Mouse (Mus musculus): Measurements from ENCODE around the gene Ick. TPM values are rescaled to one million over a fixed set of nuclear protein-coding genes. Genes with fewer than 3 reads are reported as not detected.

Gene Ick
- polyA plus RNA-seq, 1 experiment, result not detected

GRCm38 (mm10) chr9:78211521-78211920, 102.5 kb downstream of the Ick start:
- no peak overlapping the region for H3K4me3 ChIP-seq (ENCODE audit: insufficient read depth, low read depth, low read length)
- H3K27ac ChIP-seq (ENCODE audit: insufficient read depth, low read depth, low read length), result no peak overlapping the region
- WGBS, result 100% methylated on average over 3 of the region's 3 CpGs
- no peak for TF ChIP-seq CTCF (IDR thresholded peaks at IDR 0.05; ENCODE audit: insufficient read depth, low read depth, low read length)
- H3K4me1 ChIP-seq (ENCODE audit: control insufficient read depth, insufficient read depth, low read length), result no peaks in the 10 kb centered on the region

- TF ChIP-seq CTCF (IDR thresholded peaks at IDR 0.05; ENCODE audit: insufficient read depth, low read depth, low read length), result no peak
- no peak for TF ChIP-seq POLR2A (IDR thresholded peaks at IDR 0.05; ENCODE audit: insufficient read depth, low read depth, low read length)
- Histone ChIP-seq H3K4me3 (ENCODE audit: insufficient read depth, low read depth, low read length) (no peak overlapping the region), H3K4me1 (ENCODE audit: control insufficient read depth, insufficient read depth, low read length) (no peaks in the 10 kb centered on the region), H3K27ac (ENCODE audit: insufficient read depth, low read depth, low read length) (no peak overlapping the region)
- 83% methylated on average over 7 of the region's 7 CpGs for whole genome bisulfite sequencing
These were observed 103.5 kb downstream of the Ick start for GRCm38 (mm10) chr9:78212341-78213049.

GRCm38 (mm10) chr9:78217074-78217473, 108.1 kb downstream of the Ick start:
- 85% methylated on average over 4 of the region's 4 CpGs for WGBS
- Histone ChIP-seq H3K27ac (ENCODE audit: insufficient read depth, low read depth, low read length) (no peak overlapping the region), H3K4me1 (ENCODE audit: control insufficient read depth, insufficient read depth, low read length) (no peaks in the 10 kb centered on the region), H3K4me3 (ENCODE audit: insufficient read depth, low read depth, low read length) (no peak overlapping the region)
- TF ChIP-seq POLR2A (IDR thresholded peaks at IDR 0.05; ENCODE audit: insufficient read depth, low read depth, low read length), result no peak
- no peak for TF ChIP-seq CTCF (IDR thresholded peaks at IDR 0.05; ENCODE audit: insufficient read depth, low read depth, low read length)

Other genes with a start within 250 kb of the Ick start
- 644 TPM in 1 of 2 replicates, not detected in the other for gene Elovl5, start 191.8 kb upstream of the Ick start, polyA plus RNA-seq (2012; ENCODE audit: insufficient read depth, insufficient read length, low replicate concordance, missing spikeins)
- gene Gcm1, start 57.3 kb upstream of the Ick start, polyA plus RNA-seq (2012; ENCODE audit: insufficient read depth, insufficient read length, low replicate concordance, missing spikeins), result not detected in 2 replicates
- not detected in 2 replicates for gene Fbxo9, start 127 bp upstream of the Ick start, polyA plus RNA-seq (2012; ENCODE audit: insufficient read depth, insufficient read length, low replicate concordance, missing spikeins)
- gene Gsta4, start 73.6 kb downstream of the Ick start, polyA plus RNA-seq (2012; ENCODE audit: insufficient read depth, insufficient read length, low replicate concordance, missing spikeins), result not detected in 2 replicates
- gene Gsta1, start 121.5 kb downstream of the Ick start, polyA plus RNA-seq (2012; ENCODE audit: insufficient read depth, insufficient read length, low replicate concordance, missing spikeins), result not detected in 2 replicates
- not detected in 2 replicates for gene Gm3776, start 147.9 kb downstream of the Ick start, polyA plus RNA-seq (2012; ENCODE audit: insufficient read depth, insufficient read length, low replicate concordance, missing spikeins)
- not detected in 2 replicates for gene Gm10639, start 180.7 kb downstream of the Ick start, polyA plus RNA-seq (2012; ENCODE audit: insufficient read depth, insufficient read length, low replicate concordance, missing spikeins)
- not detected in 2 replicates for gene Omt2a, start 205.6 kb downstream of the Ick start, polyA plus RNA-seq (2012; ENCODE audit: insufficient read depth, insufficient read length, low replicate concordance, missing spikeins)
- not detected in 2 replicates for gene Omt2b, start 218.4 kb downstream of the Ick start, polyA plus RNA-seq (2012; ENCODE audit: insufficient read depth, insufficient read length, low replicate concordance, missing spikeins)
- gene Gsta2, start 246.6 kb downstream of the Ick start, polyA plus RNA-seq (2012; ENCODE audit: insufficient read depth, insufficient read length, low replicate concordance, missing spikeins), result not detected in 2 replicates